Mouse (Mus musculus) ES-Bruce4 (cell line): Measurements from ENCODE around the gene Pgp. TPM values are rescaled to one million over a fixed set of nuclear protein-coding genes. Genes with fewer than 3 reads are reported as not detected.
"Not testable (repeated sequence)": the region's sequence is repeated elsewhere in the genome, so short reads cannot be mapped to it uniquely, and the experiment has no call there.

ENCODE experiments used
- H3K27ac ChIP-seq: 2 replicates; pipeline ENCODE4 v1.5.1; 2012; ENCODE audit warnings: low read length, inconsistent platforms; ENCODE audit not compliant: insufficient read depth
- H3K27me3 ChIP-seq: 2 replicates; pipeline ENCODE4 v1.6.1; 2012; ENCODE audit warnings: mild to moderate bottlenecking, low read length, inconsistent platforms; ENCODE audit not compliant: control insufficient read depth, poor library complexity, insufficient read depth, severe bottlenecking
- H3K36me3 ChIP-seq: 2 replicates; pipeline ENCODE4 v1.6.1; 2012; ENCODE audit warnings: inconsistent platforms, mild to moderate bottlenecking, low read length, moderate library complexity; ENCODE audit not compliant: control insufficient read depth, poor library complexity, insufficient read depth, severe bottlenecking
- H3K4me1 ChIP-seq: one replicate; pipeline ENCODE4 v1.8.1; 2011; ENCODE audit warnings: low read length; ENCODE audit not compliant: control insufficient read depth, insufficient read depth
- H3K4me3 ChIP-seq: 2 replicates; pipeline ENCODE4 v1.5.1; 2011; ENCODE audit warnings: low read depth, mild to moderate bottlenecking, low read length
- H3K9ac ChIP-seq: 2 replicates; pipeline ENCODE4 v1.6.1; 2012; ENCODE audit warnings: low read depth, mild to moderate bottlenecking, inconsistent platforms; ENCODE audit not compliant: poor library complexity, severe bottlenecking
- H3K9me3 ChIP-seq: replicated peaks from 2 replicates; pipeline ENCODE4 v1.6.1; 2012; ENCODE audit warnings: mild to moderate bottlenecking, low read length, inconsistent platforms; ENCODE audit not compliant: control insufficient read depth, poor library complexity, insufficient read depth, severe bottlenecking
- CTCF ChIP-seq: IDR thresholded peaks from one replicate; pipeline ENCODE4 v1.8.1; 2011; ENCODE audit warnings: low read depth, low read length
- EP300 ChIP-seq: IDR thresholded peaks from 2 replicates; pipeline ENCODE4 v1.6.1; 2011; ENCODE audit warnings: low read depth, low read length; ENCODE audit not compliant: insufficient read depth
- POLR2A ChIP-seq: IDR thresholded peaks from one replicate; pipeline ENCODE4 v1.8.1; 2011; ENCODE audit warnings: low read length; ENCODE audit not compliant: insufficient read depth
- polyA plus RNA-seq: library from polyadenylated mRNA; stranded (reverse); fragments of >200 nt; gene quantifications from 2 replicates; pipeline ENCODE4 v1.2.4, GENCODE M21; 2011; ENCODE audit warnings: low read depth; ENCODE audit not compliant: missing spikeins, insufficient read depth, insufficient read length

Gene Pgp
- polyA plus RNA-seq: 15.4 and 16.4 TPM in 2 replicates

- peak within 1 kb of the TSS; percentile 47 for H3K27ac ChIP-seq
- H3K36me3 ChIP-seq: peaks cover 3% of the 10 kb centered on the region; the same call in 1 of the 2 replicates
- peak within 1 kb of the TSS; percentile 81 for H3K9ac ChIP-seq
- no peaks in the 10 kb centered on the region for H3K27me3 ChIP-seq
- TF ChIP-seq CTCF (no peak), POLR2A (peak; percentile 54)
- peaks cover 1% of the 10 kb centered on the region for H3K4me1 ChIP-seq
- H3K4me3 ChIP-seq: peak within 1 kb of the TSS; percentile 93
- no peaks in the 10 kb centered on the region for H3K9me3 ChIP-seq
These were observed at the start of gene Pgp, which contains the start of gene E4f1 for GRCm38 (mm10) chr17:24469910-24470602. TSS of gene Pgp (plus strand) at chr17:24470392. TSS of gene E4f1 (minus strand) at chr17:24470313.

- Histone ChIP-seq H3K4me1 (no peaks in the 10 kb centered on the region), H3K9me3 (no peaks in the 10 kb centered on the region), H3K27ac (no peak overlapping the region), H3K27me3 (no peaks in the 10 kb centered on the region), H3K36me3 (peaks cover 66% of the 10 kb centered on the region), H3K9ac (no peak overlapping the region), H3K4me3 (no peak overlapping the region)
- TF ChIP-seq POLR2A (no peak), EP300 (no peak), CTCF (no peak)
These were observed 47.1 kb upstream of the Pgp start for GRCm38 (mm10) chr17:24423114-24423513.

GRCm38 (mm10) chr17:24424489-24424888 is 45.7 kb upstream of the Pgp start:
- H3K9me3 ChIP-seq: no peaks in the 10 kb centered on the region
- no peak overlapping the region for H3K27ac ChIP-seq
- no peaks in the 10 kb centered on the region for H3K27me3 ChIP-seq
- H3K4me3 ChIP-seq: no peak overlapping the region
- peaks cover 52% of the 10 kb centered on the region for H3K36me3 ChIP-seq
- no peak overlapping the region for H3K9ac ChIP-seq
- TF ChIP-seq CTCF (no peak), EP300 (no peak), POLR2A (no peak)
- H3K4me1 ChIP-seq: no peaks in the 10 kb centered on the region

- not testable (repeated sequence) for H3K27me3 ChIP-seq, H3K9ac ChIP-seq, H3K27ac ChIP-seq, H3K4me3 ChIP-seq, H3K4me1 ChIP-seq, H3K9me3 ChIP-seq
- peaks cover 44% of the 10 kb centered on the region for H3K36me3 ChIP-seq
These were observed 44.9 kb upstream of the Pgp start for GRCm38 (mm10) chr17:24425326-24425725.

GRCm38 (mm10) chr17:24425905-24426304 is 44.3 kb upstream of the Pgp start:
- H3K4me3 ChIP-seq: no peak overlapping the region
- no peaks in the 10 kb centered on the region for H3K27me3 ChIP-seq
- H3K9me3 ChIP-seq: no peaks in the 10 kb centered on the region
- H3K27ac ChIP-seq: no peak overlapping the region
- TF ChIP-seq CTCF: no peak
- no peak for TF ChIP-seq EP300
- no peak for TF ChIP-seq POLR2A
- H3K4me1 ChIP-seq: no peaks in the 10 kb centered on the region
- H3K36me3 ChIP-seq: peaks cover 38% of the 10 kb centered on the region
- no peak overlapping the region for H3K9ac ChIP-seq

- no peaks in the 10 kb centered on the region for H3K9me3 ChIP-seq
- peak within 1 kb of the TSS; percentile 90 for H3K9ac ChIP-seq
- peak; percentile 75 for TF ChIP-seq POLR2A
- no peak for TF ChIP-seq CTCF
- H3K4me1 ChIP-seq: no peaks in the 10 kb centered on the region
- H3K4me3 ChIP-seq: peak within 1 kb of the TSS; percentile 91
- no peaks in the 10 kb centered on the region for H3K27me3 ChIP-seq
- peaks cover 31% of the 10 kb centered on the region for H3K36me3 ChIP-seq
- H3K27ac ChIP-seq: peak within 1 kb of the TSS; percentile 66; the same call in 1 of the 2 replicates
These were observed 43.6 kb upstream of the Pgp start, which contains the start of gene Eci1 for GRCm38 (mm10) chr17:24426471-24427169. TSS of gene Eci1 (plus strand) at chr17:24426641.
